Mouse (Mus musculus) left cerebral cortex, adult 8-10 months (tissue): Measurements from ENCODE around the gene Spink2. TPM values are rescaled to one million over a fixed set of nuclear protein-coding genes. Genes with fewer than 3 reads are reported as not detected.
"Not testable (repeated sequence)": the region's sequence is repeated elsewhere in the genome, so short reads cannot be mapped to it uniquely, and the experiment has no call there.

Experiments used
- DNase-seq, 2 experiments: peaks; one replicate each; pipeline ENCODE4 v3.0.0; 2022; ENCODE audit warnings: low spot score in 2 of 2
- total RNA-seq, 4 experiments: library from RNA; stranded (reverse); gene quantifications; 2 replicates each; pipeline ENCODE4 v1.2.4; 2022

Spink2 gene
- total RNA-seq, 4 experiments from 2014 or later, result not detected

GRCm38 (mm10) chr5:77200695-77201094, 10.6 kb downstream of the Spink2 start:
- DNase-seq, result no peak

- DNase-seq, result no peak
Measured at GRCm38 (mm10) chr5:77193951-77194350, 17.3 kb downstream of the Spink2 start.

- no peak for DNase-seq
Measured at GRCm38 (mm10) chr5:77193266-77193665, 18.0 kb downstream of the Spink2 start.

- DNase-seq, result no peak
Measured at GRCm38 (mm10) chr5:77191631-77192030, 19.6 kb downstream of the Spink2 start.

- no peak for DNase-seq
Measured at GRCm38 (mm10) chr5:77191106-77191505, 20.2 kb downstream of the Spink2 start.

GRCm38 (mm10) chr5:77188738-77189137, 22.5 kb downstream of the Spink2 start:
- DNase-seq, result no peak

- no peak for DNase-seq
Measured at GRCm38 (mm10) chr5:77185351-77185750, 25.9 kb downstream of the Spink2 start.

- not testable (repeated sequence) for DNase-seq
Measured at GRCm38 (mm10) chr5:77183876-77184275, 27.4 kb downstream of the Spink2 start.

GRCm38 (mm10) chr5:77183338-77183737, 27.9 kb downstream of the Spink2 start:
- DNase-seq, result no peak

- DNase-seq, result no peak
Measured at GRCm38 (mm10) chr5:77181508-77181907, 29.8 kb downstream of the Spink2 start.

GRCm38 (mm10) chr5:77178976-77179375, 32.3 kb downstream of the Spink2 start:
- DNase-seq, result no peak

- no peak for DNase-seq
Measured at GRCm38 (mm10) chr5:77178008-77178407, 33.3 kb downstream of the Spink2 start.

GRCm38 (mm10) chr5:77174779-77175178, 36.5 kb downstream of the Spink2 start:
- no peak for DNase-seq

- no peak for DNase-seq
Measured at GRCm38 (mm10) chr5:77170593-77170992, 40.7 kb downstream of the Spink2 start.

GRCm38 (mm10) chr5:77167306-77167945, 43.8 kb downstream of the Spink2 start:
- no peak for DNase-seq

- DNase-seq, result no peak
Measured at GRCm38 (mm10) chr5:77165703-77166625, 45.3 kb downstream of the Spink2 start.

- no peak for DNase-seq
Measured at GRCm38 (mm10) chr5:77163597-77163996, 47.7 kb downstream of the Spink2 start.

GRCm38 (mm10) chr5:77162566-77162965, 48.7 kb downstream of the Spink2 start:
- no peak for DNase-seq

GRCm38 (mm10) chr5:77157777-77158540, 53.3 kb downstream of the Spink2 start:
- DNase-seq, result no peak

- DNase-seq, result no peak
Measured at GRCm38 (mm10) chr5:77156938-77157337, 54.3 kb downstream of the Spink2 start.

GRCm38 (mm10) chr5:77155526-77155925, 55.7 kb downstream of the Spink2 start:
- DNase-seq, result no peak
